Mouse (Mus musculus) G1E (cell line): ENCODE results near the gene Gm498. TPM values are rescaled to one million over a fixed set of nuclear protein-coding genes. Genes with fewer than 3 reads are reported as not detected.

Source experiments
- ATAC-seq: 2 replicates; pipeline ENCODE4 v1.8.0; 2016; ENCODE audit warnings: mild to moderate bottlenecking; ENCODE audit not compliant: insufficient number of reproducible peaks, poor library complexity, low FRiP score, severe bottlenecking; ENCODE audit errors: extremely low read depth
- DNase-seq: peaks from one replicate; pipeline ENCODE4 v3.0.0; 2012; ENCODE audit warnings: low spot score
- H3K27me3 ChIP-seq: 2 replicates; pipeline ENCODE4 v1.6.1; 2012; ENCODE audit warnings: mild to moderate bottlenecking, low read length, inconsistent platforms; ENCODE audit not compliant: insufficient read depth
- H3K36me3 ChIP-seq: replicated peaks from 2 replicates; pipeline ENCODE3; 2012; ENCODE audit warnings: mild to moderate bottlenecking, inconsistent platforms
- H3K4me1 ChIP-seq: 2 replicates; pipeline ENCODE4 v1.6.1; 2012; ENCODE audit warnings: low read depth, low read length, inconsistent platforms, mixed read lengths; ENCODE audit not compliant: insufficient read depth
- H3K4me3 ChIP-seq: 2 replicates; pipeline ENCODE4 v1.5.1; 2012; ENCODE audit warnings: low read depth, mild to moderate bottlenecking, inconsistent platforms, low read length, moderate library complexity, mixed read lengths
- H3K9me3 ChIP-seq: replicated peaks from 2 replicates; pipeline ENCODE4 v1.6.1; 2012; ENCODE audit warnings: inconsistent platforms
- CTCF ChIP-seq: IDR thresholded peaks from 2 replicates; pipeline ENCODE4 v1.5.1; 2012; ENCODE audit warnings: low read depth, low read length, inconsistent platforms, mixed read lengths
- GATA1 ChIP-seq: IDR thresholded peaks from 2 replicates; pipeline ENCODE4 v1.6.1; 2012; ENCODE audit warnings: borderline replicate concordance, low read length, inconsistent platforms, mixed read lengths
- GATA2 ChIP-seq: IDR thresholded peaks from 2 replicates; pipeline ENCODE4 v1.6.1; 2012; ENCODE audit warnings: low read depth, low read length, inconsistent platforms, borderline replicate concordance
- POLR2AphosphoS5 ChIP-seq: IDR thresholded peaks from 2 replicates; pipeline ENCODE4 v1.6.1; 2012; ENCODE audit warnings: low read depth, low read length, inconsistent platforms; ENCODE audit not compliant: insufficient replicate concordance
- TAL1 ChIP-seq: conservative IDR thresholded peaks from 2 replicates; pipeline ENCODE4 v1.6.1; 2012; ENCODE audit warnings: low read depth, low read length, inconsistent platforms, mixed read lengths
- polyA plus RNA-seq: library from polyadenylated mRNA; stranded (reverse); fragments of >175 nt; gene quantifications from 2 replicates; pipeline ENCODE4 v1.2.3, GENCODE M21; 2012
- total RNA-seq, 2 experiments: library from RNA; stranded (forward) in 1 of 2; stranded (reverse) in 1 of 2; fragments of 200-1000 nt in 1 of 2; fragments of >200 nt in 1 of 2; fragmentation: Nextera tagmentation in 1 of 2; gene quantifications; 2 replicates each; pipeline ENCODE4 v1.2.3; 2014 to 2017

The Gm498 gene
- total and polyA plus RNA-seq, 3 experiments: 0.08 TPM; not detected in 2

- Histone ChIP-seq H3K9me3 (peaks cover 6% of the 10 kb centered on the region), H3K4me1 (peaks cover 42% of the 10 kb centered on the region), H3K36me3 (no peaks in the 10 kb centered on the region), H3K27me3 (peaks cover 4% of the 10 kb centered on the region), H3K4me3 (no peak overlapping the region)
- TF ChIP-seq GATA2 (no peak), GATA1 (no peak), CTCF (no peak), POLR2AphosphoS5 (no peak), TAL1 (no peak)
- DNase-seq (no peak), ATAC-seq (no peak)
Measured at GRCm38 (mm10) chr7:143913611-143914010, 47.0 kb downstream of the Gm498 start.

GRCm38 (mm10) chr7:143919031-143919679 lies 52.5 kb downstream of the Gm498 start:
- ATAC-seq (no peak), DNase-seq (no peak)
- Histone ChIP-seq H3K27me3 (peaks cover 32% of the 10 kb centered on the region), H3K4me1 (no peaks in the 10 kb centered on the region; the same call in 1 of the 2 replicates), H3K36me3 (no peaks in the 10 kb centered on the region), H3K4me3 (no peak overlapping the region), H3K9me3 (peaks cover 6% of the 10 kb centered on the region)
- TF ChIP-seq TAL1: no peak
- TF ChIP-seq POLR2AphosphoS5: no peak
- TF ChIP-seq GATA1: no peak
- no peak for TF ChIP-seq CTCF
- no peak for TF ChIP-seq GATA2

DNA sequence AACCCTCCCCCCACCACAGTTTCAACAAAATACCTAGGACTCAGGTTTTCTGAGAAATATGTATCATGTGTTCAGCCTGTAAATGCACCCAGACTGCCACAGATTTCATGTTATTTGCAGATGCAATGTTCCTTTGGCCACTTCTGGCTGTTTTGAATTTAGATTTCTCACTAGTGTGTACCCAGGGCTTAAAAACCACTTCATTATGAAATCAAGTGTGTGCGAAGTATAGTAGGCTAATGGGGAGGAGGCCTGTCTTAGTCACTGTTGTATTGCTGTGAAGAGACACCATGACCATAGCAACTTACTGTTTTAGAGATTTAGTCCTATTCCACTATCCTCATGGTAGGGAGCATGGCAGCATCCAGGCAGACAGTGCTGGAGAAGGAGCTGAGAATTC lies 63.3 kb downstream of the Gm498 start:
- ATAC-seq: no peak
- TF ChIP-seq GATA1 (no peak), POLR2AphosphoS5 (no peak), TAL1 (no peak), GATA2 (no peak), CTCF (no peak)

GRCm38 (mm10) chr7:143938647-143939046 lies 72.0 kb downstream of the Gm498 start:
- DNase-seq (no peak), ATAC-seq (no peak)
- Histone ChIP-seq H3K4me3 (no peak overlapping the region), H3K27me3 (peaks cover 52% of the 10 kb centered on the region), H3K4me1 (no peaks in the 10 kb centered on the region), H3K9me3 (no peaks in the 10 kb centered on the region), H3K36me3 (no peaks in the 10 kb centered on the region)
- TF ChIP-seq GATA1 (no peak), POLR2AphosphoS5 (no peak), CTCF (no peak), GATA2 (no peak), TAL1 (no peak)

More for the DNA sequence above, 63.3 kb downstream of the Gm498 start:
- no peaks in the 10 kb centered on the region for H3K4me1 ChIP-seq
- H3K27me3 ChIP-seq: peaks cover 71% of the 10 kb centered on the region
- H3K9me3 ChIP-seq: no peaks in the 10 kb centered on the region
- no peak for DNase-seq
- H3K4me3 ChIP-seq: no peak overlapping the region
- no peaks in the 10 kb centered on the region for H3K36me3 ChIP-seq

DNA sequence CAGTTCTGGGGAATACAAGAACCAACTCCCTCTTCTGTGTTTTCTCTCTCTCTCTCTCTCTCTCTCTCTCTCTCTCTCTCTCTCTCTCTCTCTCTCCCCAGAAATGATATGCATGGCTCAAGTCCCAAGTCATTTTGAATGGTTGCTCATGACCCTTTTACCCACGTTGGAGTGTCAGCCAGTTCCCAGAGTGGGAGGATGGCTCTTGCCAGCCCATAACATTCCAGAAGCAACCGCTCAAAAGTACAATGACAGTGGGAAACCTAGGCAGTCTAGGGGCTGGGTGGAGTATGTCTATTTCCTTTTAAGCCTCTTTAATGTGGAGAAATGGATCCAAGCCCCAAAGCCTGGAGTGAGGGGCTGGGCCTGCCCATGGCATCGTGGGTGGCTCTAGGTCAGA lies 72.8 kb downstream of the Gm498 start:
- TF ChIP-seq CTCF (no peak), TAL1 (no peak), GATA2 (no peak), GATA1 (no peak)
- Histone ChIP-seq H3K36me3 (no peaks in the 10 kb centered on the region), H3K4me1 (no peaks in the 10 kb centered on the region), H3K4me3 (no peak overlapping the region), H3K27me3 (peaks cover 56% of the 10 kb centered on the region), H3K9me3 (no peaks in the 10 kb centered on the region)
- ATAC-seq: no peak
- no peak for DNase-seq

- no peaks in the 10 kb centered on the region for H3K4me1 ChIP-seq
- H3K4me3 ChIP-seq: no peak overlapping the region
- TF ChIP-seq TAL1 (no peak), GATA1 (no peak), CTCF (no peak), POLR2AphosphoS5 (no peak), GATA2 (no peak)
- DNase-seq (no peak), ATAC-seq (no peak)
- H3K27me3 ChIP-seq: peaks cover 57% of the 10 kb centered on the region
- no peaks in the 10 kb centered on the region for H3K36me3 ChIP-seq
- 0 out of 2 replicates have a peak, but pooled peaks cover 2% of the 10 kb centered on the region for H3K9me3 ChIP-seq
Measured at GRCm38 (mm10) chr7:143942941-143943691, 76.5 kb downstream of the Gm498 start.
